Mouse (Mus musculus) embryonic stem cell, embryonic (primary cell): ENCODE results near the gene 4930519P11Rik.

Source experiments
- CTCF ChIA-PET, 4 experiments: fragments of 300-600 bp in 2 of 4; fragments of 350-600 bp in 2 of 4; sonication (Branson Sonifier 250); formaldehyde crosslinking; loops; one replicate each; lab custom pipeline; 2022; ENCODE audit warnings: inconsistent platforms in 2 of 4; lab: Charles Lee
- POLR2A ChIA-PET, 4 experiments: fragments of 300-600 bp in 2 of 4; fragments of 350-600 bp in 2 of 4; sonication (Branson Sonifier 250); formaldehyde crosslinking; loops; one replicate each; lab custom pipeline; 2022; ENCODE audit warnings: antibody characterized with exemption in 4 of 4, inconsistent platforms in 1 of 4; lab: Charles Lee

Gene 4930519P11Rik

DNA sequence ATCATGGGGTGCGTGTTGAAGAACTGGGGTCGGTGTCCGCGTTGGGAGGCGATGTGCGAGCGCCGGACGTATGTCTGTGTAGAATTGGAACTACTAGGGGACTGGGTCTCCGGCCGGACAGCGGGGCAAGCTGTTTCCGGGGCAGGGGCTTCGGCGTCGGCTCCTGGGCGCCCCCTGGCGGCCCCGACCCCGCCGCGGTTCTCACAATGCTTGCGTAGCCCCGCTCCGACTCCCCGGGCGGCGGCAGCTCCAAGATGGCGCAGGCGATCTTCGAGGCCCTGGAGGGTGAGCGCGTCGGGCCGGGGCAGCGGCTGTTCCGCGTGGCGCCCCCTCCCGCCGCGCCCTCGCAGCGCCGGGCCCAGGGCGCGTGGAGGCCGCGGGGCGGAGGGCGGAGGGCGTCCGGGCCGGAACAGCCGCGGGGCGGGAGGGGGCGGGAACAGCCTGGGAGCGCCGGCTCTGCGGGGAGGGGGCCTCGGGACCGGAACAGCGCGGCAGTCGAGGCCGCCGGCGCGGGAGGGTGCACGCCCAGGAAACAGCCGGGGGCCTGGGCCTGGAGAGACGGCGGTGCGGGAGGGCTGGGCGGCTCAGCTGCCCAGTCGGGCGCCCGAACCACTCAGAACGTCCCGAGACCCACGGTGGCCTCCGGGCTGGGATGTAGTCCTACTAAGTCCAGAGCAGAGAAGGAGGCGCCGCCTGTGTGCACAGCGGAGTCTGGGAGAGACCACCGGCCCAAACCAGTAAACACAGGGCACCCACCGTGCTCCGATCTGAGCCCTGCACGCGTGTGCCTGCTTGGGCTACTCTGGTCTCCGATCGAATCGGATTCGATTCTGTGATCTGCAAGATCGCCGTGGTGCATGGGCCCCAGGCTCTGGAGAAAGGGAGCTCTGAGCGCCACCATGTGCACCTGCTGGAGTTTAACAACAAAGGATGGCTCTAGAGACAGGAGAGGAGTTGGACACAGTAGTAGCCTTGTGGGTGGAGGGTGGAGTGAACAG is at the start of gene 4930519P11Rik, which contains the start of gene Zfp341:
4930519P11Rik (minus strand) TSS at position 320 of the 998 bp plus-strand sequence.
Zfp341 (plus strand) TSS at position 180 of the 998 bp plus-strand sequence.
- ChIA-PET POLR2A (interaction anchor here (0.5 to 4.5 kb wide), 117 partner anchors 7 to 840 kb away, joined by 3 to 148 read pairs (median 4); partner anchors contain the start of genes Pxmp4 (in 4 of the 4), Raly (in 3 of the 4), Snta1 (in 3 of the 4) and Actl10 (in 2 of the 4)), CTCF (interaction anchor here (0.5 to 3.9 kb wide), 41 partner anchors 9 to 313 kb away, joined by 3 to 58 read pairs (median 4); partner anchors contain the start of genes Pxmp4 (in 4 of the 4), Actl10 (in 1 of the 4), Cdk5rap1 (in 1 of the 4) and Raly (in 1 of the 4))

DNA sequence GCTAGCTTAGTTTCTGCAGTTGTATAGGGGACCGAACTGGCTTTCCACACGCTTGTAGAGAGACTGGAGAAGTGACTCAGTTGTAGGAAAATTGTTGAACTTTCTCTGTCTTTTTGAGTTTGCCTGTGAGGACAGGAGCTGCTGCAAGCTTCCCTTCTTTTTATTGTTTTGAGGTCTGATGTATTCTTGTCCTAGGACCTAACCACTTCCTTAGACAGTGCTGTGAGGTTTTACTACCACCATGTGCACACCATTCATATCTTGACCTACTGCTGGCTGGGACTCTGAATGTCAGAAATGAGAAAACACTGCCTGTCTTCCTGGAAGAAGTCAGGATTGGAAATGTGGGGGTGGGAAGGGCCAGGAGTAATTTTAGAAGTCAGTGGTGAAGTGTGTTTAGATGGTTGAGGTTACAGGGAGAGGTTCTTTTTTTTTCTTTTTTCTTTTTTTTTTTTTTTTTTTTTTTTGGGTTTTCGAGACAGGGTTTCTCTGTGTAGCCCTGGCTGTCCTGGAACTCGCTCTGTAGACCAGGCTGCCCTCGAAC is 46.4 kb upstream of the 4930519P11Rik start:
- POLR2A ChIA-PET: interaction anchor here in 3 of 4 experiments (0.7 to 8.0 kb wide), 11 partner anchors 9 to 166 kb away, joined by 3 to 48 read pairs (median 3); partner anchors contain the start of gene Raly (in 1 of the 3)
- CTCF ChIA-PET: no interaction called here

DNA sequence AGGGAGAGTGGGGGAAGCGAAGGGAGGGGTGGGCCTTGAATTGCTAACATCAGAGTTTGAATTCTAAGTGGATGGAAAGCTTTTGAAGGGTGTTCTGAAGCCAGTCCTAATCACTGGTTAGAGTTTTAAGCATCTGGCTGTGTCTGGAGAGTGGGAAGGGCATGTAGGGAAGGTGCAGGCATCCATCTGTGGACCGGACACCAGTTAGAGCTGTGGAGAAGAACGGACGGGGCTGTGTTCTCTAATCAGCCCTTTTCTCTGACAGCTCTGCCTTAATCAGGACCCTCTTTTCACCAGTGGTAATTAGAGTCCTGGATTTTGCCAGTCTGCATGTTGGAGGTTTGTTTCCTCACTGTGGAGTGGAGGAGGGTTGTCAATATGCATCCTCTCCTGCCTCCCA is 45.8 kb upstream of the 4930519P11Rik start:
- ChIA-PET POLR2A (interaction anchor here in 3 of 4 experiments (0.6 to 8.0 kb wide), 13 partner anchors 10 to 325 kb away, joined by 3 to 48 read pairs (median 3); partner anchors contain the start of gene Raly (in 1 of the 3)), CTCF (interaction anchor here in 1 of 4 experiments (1.1 kb wide), 1 partner anchor 54 kb away, joined by 3 read pairs; no protein-coding TSS in a partner anchor)

DNA sequence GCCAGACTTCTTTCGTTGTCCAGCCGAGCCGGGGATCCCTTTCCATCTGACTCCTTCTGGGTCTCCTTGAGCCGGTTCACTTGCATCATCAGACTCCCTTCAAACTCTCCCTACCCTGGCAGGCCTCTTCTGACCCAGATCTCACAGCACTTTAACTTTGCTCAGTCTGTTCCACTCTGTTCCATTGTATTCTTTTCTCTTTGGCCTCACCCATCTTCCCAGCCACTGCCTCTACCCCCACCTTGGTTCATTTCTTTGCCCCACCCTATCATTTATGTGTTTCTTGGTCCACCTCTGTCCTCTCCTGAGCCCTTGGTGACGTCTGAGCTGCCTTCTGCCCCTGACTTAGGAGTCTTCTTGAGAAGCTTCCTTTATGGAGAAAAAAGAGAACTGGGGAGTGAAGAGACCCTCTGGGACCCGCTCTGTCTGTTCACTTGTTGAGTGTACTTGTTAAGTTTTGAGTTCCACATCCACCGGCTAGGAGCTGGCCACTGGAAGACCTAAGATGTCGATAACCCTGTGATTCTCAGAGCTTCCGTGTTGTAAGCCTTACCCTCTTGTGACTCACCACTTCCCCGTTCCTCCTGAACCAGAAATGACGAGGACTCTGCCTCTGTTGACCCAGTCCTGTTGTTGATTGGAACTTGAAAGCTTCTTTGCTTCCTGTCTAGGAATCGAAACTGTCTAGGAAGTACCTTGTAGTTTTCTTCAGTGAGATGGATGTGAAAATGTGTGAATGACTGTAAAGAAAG is 44.4 kb upstream of the 4930519P11Rik start:
- CTCF ChIA-PET: interaction anchor here (0.5 to 1.8 kb wide), 11 partner anchors 9 to 55 kb away, joined by 3 to 17 read pairs (median 3); no protein-coding TSS in a partner anchor
- POLR2A ChIA-PET: interaction anchor here in 3 of 4 experiments (0.6 to 8.0 kb wide), 32 partner anchors 8 to 331 kb away, joined by 3 to 48 read pairs (median 6); partner anchors contain the start of genes 4930519P11Rik (in 1 of the 3), Eif2s2 (in 1 of the 3), Pxmp4 (in 1 of the 3) and Raly (in 1 of the 3)

DNA sequence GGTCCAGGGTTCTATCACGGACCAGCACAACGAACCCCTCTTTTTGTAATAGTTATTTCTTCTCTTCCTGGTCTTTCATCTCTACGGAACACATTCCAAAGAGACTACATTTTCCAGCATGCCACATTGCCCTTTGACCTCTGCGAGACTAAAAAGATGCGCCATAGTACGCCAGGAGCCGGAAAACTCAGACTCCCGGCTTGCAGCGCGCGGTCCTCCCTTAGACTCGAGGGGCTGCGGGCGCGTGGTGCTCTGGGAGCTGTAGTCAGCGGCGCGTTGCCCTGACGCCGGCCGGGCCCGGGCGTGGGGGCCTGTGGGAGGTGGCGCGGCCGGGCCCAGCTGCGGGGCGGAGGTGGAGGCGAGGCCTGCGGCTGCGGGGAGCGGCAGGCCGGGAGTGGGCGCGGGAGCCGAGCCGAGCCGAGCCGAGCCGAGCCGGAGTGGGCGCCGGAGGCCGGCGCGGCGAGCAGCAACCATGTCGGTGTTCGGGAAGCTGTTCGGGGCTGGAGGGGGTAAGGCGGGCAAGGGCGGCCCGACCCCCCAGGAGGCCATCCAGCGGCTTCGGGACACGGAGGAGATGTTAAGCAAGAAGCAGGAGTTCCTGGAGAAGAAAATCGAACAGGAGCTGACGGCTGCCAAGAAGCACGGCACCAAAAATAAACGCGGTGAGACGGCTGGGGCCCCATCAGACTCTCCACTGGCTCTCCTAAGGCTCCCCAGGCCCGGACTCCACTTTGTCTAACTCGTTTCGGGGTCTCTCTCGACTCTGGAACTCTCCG is 43.7 kb upstream of the 4930519P11Rik start:
- ChIA-PET POLR2A (interaction anchor here in 3 of 4 experiments (0.6 to 8.0 kb wide), 37 partner anchors 8 to 236 kb away, joined by 3 to 48 read pairs (median 5); partner anchors contain the start of genes Pxmp4 (in 2 of the 3), Zfp341 (in 2 of the 3), a (in 2 of the 3) and 4930519P11Rik (in 1 of the 3)), CTCF (interaction anchor here in 3 of 4 experiments (0.5 to 1.8 kb wide), 11 partner anchors 8 to 450 kb away, joined by 3 to 8 read pairs (median 4); no protein-coding TSS in a partner anchor)

DNA sequence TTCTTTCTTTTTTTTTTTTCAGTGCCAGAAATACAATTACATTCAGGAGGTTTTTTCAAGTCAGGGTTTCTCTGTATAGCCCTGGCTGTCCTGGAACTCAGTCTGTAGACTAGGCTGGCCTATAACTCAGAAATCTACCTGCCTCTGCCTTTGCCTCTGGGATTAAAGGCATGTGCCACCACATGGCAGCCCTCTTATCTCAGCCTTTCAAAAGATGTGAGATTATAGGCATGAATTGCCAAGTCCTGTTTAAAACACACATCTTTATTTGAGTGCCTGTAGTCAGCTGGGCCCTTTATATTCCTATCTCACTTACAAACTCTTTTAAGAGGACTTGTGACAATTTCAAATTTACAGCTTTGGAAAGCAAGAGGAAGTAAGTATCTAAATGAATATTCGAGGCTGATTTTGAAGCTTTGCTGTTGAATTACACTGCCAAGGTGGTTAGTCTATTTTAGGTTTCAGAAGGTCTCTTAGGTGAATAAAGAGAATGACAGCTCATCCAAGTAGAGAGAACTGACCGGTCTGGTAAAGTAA is 42.7 kb upstream of the 4930519P11Rik start:
- ChIA-PET CTCF (interaction anchor here in 3 of 4 experiments (0.6 to 1.6 kb wide), 3 partner anchors 17 to 246 kb away, joined by 4 to 5 read pairs (median 4); no protein-coding TSS in a partner anchor), POLR2A (interaction anchor here (0.6 to 8.0 kb wide), 33 partner anchors 8 to 1516 kb away, joined by 3 to 48 read pairs (median 4); partner anchors contain the start of genes Pxmp4 (in 2 of the 4), a (in 2 of the 4), Map1lc3a (in 1 of the 4) and Raly (in 1 of the 4))

DNA sequence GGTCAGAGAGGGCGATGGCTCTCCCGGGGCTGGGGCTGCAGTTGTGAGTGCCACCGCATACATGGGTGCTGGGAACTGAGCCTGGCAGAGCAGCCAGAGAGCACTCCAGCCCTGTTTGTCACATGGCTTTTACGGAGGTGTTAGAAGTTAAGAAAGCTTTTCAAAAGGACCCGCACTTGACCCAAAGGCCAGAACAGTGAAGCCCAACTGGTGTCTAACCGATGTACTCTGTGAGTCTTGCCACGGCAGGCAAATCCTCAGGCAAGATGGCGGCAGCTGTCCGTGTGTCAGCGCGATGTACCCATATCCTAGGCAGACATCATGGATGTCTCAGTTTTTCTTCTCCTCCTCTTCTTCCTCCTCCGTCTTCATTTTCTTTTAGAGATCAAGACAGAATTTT is 41.7 kb upstream of the 4930519P11Rik start:
- POLR2A ChIA-PET: interaction anchor here (0.6 to 8.0 kb wide), 26 partner anchors 9 to 1517 kb away, joined by 3 to 48 read pairs (median 3); partner anchors contain the start of genes Map1lc3a (in 1 of the 4) and Pxmp4 (in 1 of the 4)
- CTCF ChIA-PET: interaction anchor here in 2 of 4 experiments (0.6 to 0.9 kb wide), 2 partner anchors 22 to 245 kb away, joined by 3 to 5 read pairs; no protein-coding TSS in a partner anchor

DNA sequence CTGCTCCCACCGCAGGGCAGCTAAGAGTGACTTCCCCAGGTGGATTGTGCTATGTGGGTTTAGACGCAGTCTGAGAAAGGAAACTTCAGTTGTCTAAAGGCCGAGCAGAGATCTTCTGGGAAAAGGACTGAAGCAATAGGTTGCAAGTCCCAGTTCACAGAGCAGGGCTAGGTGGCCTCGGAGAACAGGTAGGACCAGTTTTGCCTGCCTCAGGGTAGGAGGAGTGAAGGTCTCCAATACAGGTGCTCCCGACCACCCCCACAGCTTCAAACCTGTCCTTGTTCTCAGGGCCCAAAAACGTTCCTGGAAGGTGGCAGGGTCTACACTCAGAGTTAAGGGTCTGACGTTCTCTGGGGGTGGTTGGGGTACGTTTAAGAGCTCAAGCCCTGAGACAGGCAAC is 38.1 kb upstream of the 4930519P11Rik start, which contains the start of gene Chmp4b:
Chmp4b (plus strand) TSS at position 343 of the 400 bp plus-strand sequence.
- ChIA-PET POLR2A (interaction anchor here in 3 of 4 experiments (0.5 to 1.4 kb wide), 6 partner anchors 26 to 241 kb away, joined by 3 to 5 read pairs (median 4); partner anchors contain the start of gene Eif2s2 (in 1 of the 3)), CTCF (interaction anchor here in 1 of 4 experiments (0.5 kb wide), 1 partner anchor 207 kb away, joined by 5 read pairs; no protein-coding TSS in a partner anchor)

DNA sequence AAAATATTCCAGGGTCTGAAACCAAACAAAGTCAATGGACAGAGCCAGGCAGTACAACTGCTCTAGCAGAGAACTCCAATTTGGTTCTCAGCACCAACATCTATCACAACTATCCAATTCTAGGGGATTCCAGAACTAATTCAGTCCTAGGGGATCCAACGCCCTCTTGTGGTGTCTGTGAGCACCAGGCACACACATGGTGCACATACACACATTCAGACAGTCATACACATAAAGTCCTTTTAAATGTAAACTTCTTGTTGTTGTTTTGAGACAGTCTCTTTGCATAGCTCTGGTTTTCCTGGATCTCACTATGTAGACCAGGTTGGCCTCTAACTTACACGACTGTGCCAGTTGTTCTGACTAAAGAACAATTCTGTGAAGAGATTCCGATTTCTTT is 37.2 kb upstream of the 4930519P11Rik start:
- POLR2A ChIA-PET: interaction anchor here in 2 of 4 experiments (0.6 to 2.4 kb wide), 2 partner anchors 8 to 25 kb away, joined by 3 to 10 read pairs; no protein-coding TSS in a partner anchor

DNA sequence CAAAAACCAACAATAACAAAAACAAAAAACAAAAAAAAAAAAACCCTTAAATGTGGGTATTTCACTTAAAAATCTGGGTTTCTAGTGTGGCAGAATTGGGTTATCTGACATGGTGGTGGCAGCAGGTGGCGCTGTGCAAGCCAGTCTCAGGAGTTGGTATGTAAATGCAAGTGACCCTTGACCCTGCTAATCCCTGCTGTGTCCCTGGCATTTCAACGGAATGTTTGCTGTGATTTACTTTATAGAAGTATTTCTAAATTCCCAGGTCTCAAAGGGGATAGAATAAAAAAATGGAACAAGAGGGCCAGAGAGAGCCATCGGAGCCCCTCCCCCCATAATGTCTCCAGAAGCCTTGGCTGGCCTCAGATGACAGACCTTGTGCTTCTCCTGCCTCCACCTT is 34.8 kb upstream of the 4930519P11Rik start:
- POLR2A ChIA-PET: interaction anchor here in 3 of 4 experiments (0.9 to 2.4 kb wide), 6 partner anchors 9 to 44 kb away, joined by 3 to 10 read pairs (median 4); partner anchors contain the start of gene Pxmp4 (in 1 of the 3)

More for the DNA sequence above, 37.2 kb upstream of the 4930519P11Rik start:
- CTCF ChIA-PET: interaction anchor here in 2 of 4 experiments (1.5 to 1.6 kb wide), 2 partner anchors 27 to 36 kb away, joined by 3 to 5 read pairs; no protein-coding TSS in a partner anchor

DNA sequence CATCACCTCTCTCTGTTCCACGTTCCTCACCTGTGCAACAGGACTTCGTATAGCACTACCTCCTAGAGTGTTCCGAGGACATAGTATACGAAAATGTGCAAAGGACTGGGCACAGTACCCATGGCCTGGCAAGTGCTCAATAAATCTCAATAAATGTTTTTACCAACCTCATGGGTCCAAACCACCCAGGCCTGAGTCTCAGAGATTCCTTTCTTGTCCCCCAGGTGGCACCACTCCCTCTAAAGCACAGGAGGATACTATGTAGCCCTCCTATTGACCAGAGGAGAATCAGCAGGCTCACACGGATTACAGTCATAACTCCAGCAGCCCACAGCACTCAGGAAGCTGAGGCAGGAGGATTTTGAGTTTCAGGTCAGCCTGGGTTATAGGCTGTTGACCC is 33.4 kb upstream of the 4930519P11Rik start:
- POLR2A ChIA-PET: interaction anchor here in 3 of 4 experiments (0.5 to 2.9 kb wide), 12 partner anchors 9 to 148 kb away, joined by 3 to 14 read pairs (median 4); partner anchors contain the start of genes Pxmp4 (in 1 of the 3), Raly (in 1 of the 3) and Zfp341 (in 1 of the 3)
- CTCF ChIA-PET: interaction anchor here (0.6 to 2.1 kb wide), 10 partner anchors 9 to 72 kb away, joined by 3 to 17 read pairs (median 4); partner anchors contain the start of genes 4930519P11Rik (in 2 of the 4), Zfp341 (in 2 of the 4) and Pxmp4 (in 1 of the 4)

More for the DNA sequence above, 34.8 kb upstream of the 4930519P11Rik start:
- CTCF ChIA-PET: interaction anchor here in 1 of 4 experiments (1.1 to 1.3 kb wide), 3 partner anchors 9 to 24 kb away, joined by 3 to 4 read pairs (median 3); no protein-coding TSS in a partner anchor

DNA sequence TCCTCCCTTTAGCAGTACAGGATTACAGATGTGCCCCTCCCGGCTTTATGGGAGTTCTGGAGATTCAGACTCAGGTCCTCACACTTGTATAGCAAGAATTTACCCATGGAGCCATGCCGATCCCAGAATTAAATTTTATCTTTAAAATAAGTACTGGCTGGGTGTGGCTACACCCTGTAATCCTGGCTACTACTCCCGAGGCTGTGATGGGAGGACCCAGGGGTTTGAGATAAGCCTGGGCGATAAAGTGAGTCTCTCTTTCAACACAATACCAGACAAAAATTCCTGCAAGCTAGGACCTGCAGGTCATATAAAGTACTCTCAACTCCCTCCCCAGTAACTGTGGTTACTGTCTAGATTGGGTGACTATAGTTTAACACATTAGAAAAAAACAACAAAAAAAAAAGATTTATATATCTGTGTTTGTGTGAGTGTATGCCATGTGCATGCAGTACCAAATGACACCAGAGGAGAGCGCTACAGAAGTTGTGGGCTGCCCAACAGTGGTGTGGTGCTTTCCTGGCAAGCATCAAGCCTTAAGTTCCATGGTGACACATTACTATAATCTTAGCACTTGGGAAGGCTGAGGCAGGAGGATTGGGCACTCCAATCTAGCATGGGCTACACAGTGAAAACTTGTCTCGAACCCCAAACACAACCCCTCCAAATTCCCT is 29.6 kb upstream of the 4930519P11Rik start:
- ChIA-PET POLR2A (interaction anchor here in 1 of 4 experiments (1.1 kb wide), 1 partner anchor 28 kb away, joined by 3 read pairs; no protein-coding TSS in a partner anchor), CTCF (interaction anchor here in 1 of 4 experiments (1.2 kb wide), 1 partner anchor 24 kb away, joined by 3 read pairs; no protein-coding TSS in a partner anchor)

DNA sequence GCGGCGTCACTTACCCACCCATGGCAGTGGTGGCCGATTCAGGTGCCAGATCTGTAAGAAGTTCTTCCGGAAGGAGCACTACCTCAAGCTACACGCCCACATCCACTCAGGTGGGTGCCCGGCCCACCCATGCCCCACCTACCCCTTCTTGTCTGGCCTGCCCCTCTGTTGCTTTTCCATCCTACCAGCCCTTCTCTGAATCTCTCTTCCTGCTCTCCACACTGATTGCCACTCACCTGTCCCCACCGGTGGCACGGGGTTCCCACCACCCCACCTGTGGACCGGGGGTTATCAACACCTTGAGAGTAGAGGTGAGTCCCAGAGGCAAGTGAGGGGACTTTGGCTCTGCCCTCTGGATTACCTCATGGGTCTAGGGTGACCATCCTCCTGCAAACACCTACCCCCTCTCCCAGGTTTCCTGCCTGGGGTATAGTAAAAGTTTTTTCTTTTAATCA is 28.8 kb upstream of the 4930519P11Rik start:
- ChIA-PET POLR2A (interaction anchor here in 3 of 4 experiments (1.2 to 2.1 kb wide), 3 partner anchors 10 to 214 kb away, joined by 3 to 7 read pairs (median 7); no protein-coding TSS in a partner anchor), CTCF (interaction anchor here in 2 of 4 experiments (1.1 to 1.3 kb wide), 3 partner anchors 23 to 71 kb away, joined by 3 to 4 read pairs (median 4); no protein-coding TSS in a partner anchor)
